Mouse (Mus musculus): ENCODE data around the gene Arhgap30. TPM values are rescaled to one million over a fixed set of nuclear protein-coding genes. Genes with fewer than 3 reads are reported as not detected.

Gene Arhgap30
- polyA plus RNA-seq, 1 experiment from 2014 or later, result 0.78 TPM

- H3K4me2 ChIP-seq, result peak overlapping the region; percentile 59
- H3K36me3 ChIP-seq, result peaks cover 7% of the 10 kb centered on the region; the same call in 1 of the 2 replicates
- no peak for ATAC-seq (ENCODE audit: extremely low read depth, insufficient number of reproducible peaks, low FRiP score, low TSS enrichment)
- H3K27ac ChIP-seq (replicated peaks), result peak overlapping the region; percentile 68
- H3K4me1 ChIP-seq, result peaks cover 28% of the 10 kb centered on the region
- H3K4me3 ChIP-seq, result peak overlapping the region; percentile 25
- no peaks in the 10 kb centered on the region for H3K27me3 ChIP-seq (replicated peaks)
- WGBS, result 25% methylated on average over 10 of the region's 10 CpGs
- H3K9me3 ChIP-seq, result peaks cover 4% of the 10 kb centered on the region
- peak overlapping the region; percentile 66 for H3K9ac ChIP-seq
Measured at GRCm38 (mm10) chr1:171447692-171448091, 58.9 kb downstream of the Arhgap30 start.

- Histone ChIP-seq H3K4me1 (peaks cover 28% of the 10 kb centered on the region), H3K27ac (replicated peaks) (no peak overlapping the region), H3K4me2 (no peak overlapping the region), H3K36me3 (peaks cover 3% of the 10 kb centered on the region; the same call in 1 of the 2 replicates), H3K27me3 (replicated peaks) (no peaks in the 10 kb centered on the region), H3K4me3 (no peak overlapping the region), H3K9ac (no peak overlapping the region), H3K9me3 (no peaks in the 10 kb centered on the region; the same call in 1 of the 2 replicates)
- no peak for ATAC-seq (ENCODE audit: extremely low read depth, insufficient number of reproducible peaks, low FRiP score, low TSS enrichment)
- 58% methylated on average over 11 of the region's 11 CpGs for WGBS
Measured at GRCm38 (mm10) chr1:171450062-171450461, 61.3 kb downstream of the Arhgap30 start.

- no peak overlapping the region for H3K27ac ChIP-seq (replicated peaks)
- H3K4me2 ChIP-seq, result no peak overlapping the region
- no peaks in the 10 kb centered on the region; the same call in 1 of the 2 replicates for H3K9me3 ChIP-seq
- no peak for ATAC-seq (ENCODE audit: extremely low read depth, insufficient number of reproducible peaks, low FRiP score, low TSS enrichment)
- WGBS, result 74% methylated on average over 10 of the region's 10 CpGs
- H3K4me3 ChIP-seq, result no peak overlapping the region
- peaks cover 3% of the 10 kb centered on the region; the same call in 1 of the 2 replicates for H3K36me3 ChIP-seq
- no peaks in the 10 kb centered on the region for H3K27me3 ChIP-seq (replicated peaks)
- no peak overlapping the region for H3K9ac ChIP-seq
- peaks cover 28% of the 10 kb centered on the region for H3K4me1 ChIP-seq
Measured at GRCm38 (mm10) chr1:171451001-171451400, 62.2 kb downstream of the Arhgap30 start.

GRCm38 (mm10) chr1:171452522-171452921 lies 63.8 kb downstream of the Arhgap30 start:
- no peaks in the 10 kb centered on the region for H3K27me3 ChIP-seq (replicated peaks)
- H3K9me3 ChIP-seq, result no peaks in the 10 kb centered on the region
- no peak for ATAC-seq (ENCODE audit: extremely low read depth, insufficient number of reproducible peaks, low FRiP score, low TSS enrichment)
- WGBS, result 58% methylated on average over 5 of the region's 5 CpGs
- H3K4me2 ChIP-seq, result no peak overlapping the region
- H3K4me3 ChIP-seq, result no peak overlapping the region
- H3K9ac ChIP-seq, result no peak overlapping the region
- no peaks in the 10 kb centered on the region; the same call in 1 of the 2 replicates for H3K36me3 ChIP-seq
- no peak overlapping the region for H3K27ac ChIP-seq (replicated peaks)
- H3K4me1 ChIP-seq, result peaks cover 14% of the 10 kb centered on the region

- 80% methylated on average over 5 of the region's 5 CpGs for WGBS
- H3K4me2 ChIP-seq, result no peak overlapping the region
- no peaks in the 10 kb centered on the region; the same call in 1 of the 2 replicates for H3K36me3 ChIP-seq
- no peaks in the 10 kb centered on the region for H3K9me3 ChIP-seq
- no peak overlapping the region for H3K9ac ChIP-seq
- no peak overlapping the region for H3K4me3 ChIP-seq
- no peaks in the 10 kb centered on the region for H3K27me3 ChIP-seq (replicated peaks)
- peaks cover 10% of the 10 kb centered on the region for H3K4me1 ChIP-seq
- no peak overlapping the region for H3K27ac ChIP-seq (replicated peaks)
- no peak for ATAC-seq (ENCODE audit: extremely low read depth, insufficient number of reproducible peaks, low FRiP score, low TSS enrichment)
Measured at GRCm38 (mm10) chr1:171452923-171453322, 64.2 kb downstream of the Arhgap30 start.

- Histone ChIP-seq H3K4me3 (no peak overlapping the region), H3K4me2 (no peak overlapping the region), H3K27ac (replicated peaks) (no peak overlapping the region), H3K4me1 (peaks cover 11% of the 10 kb centered on the region), H3K9ac (no peak overlapping the region), H3K9me3 (no peaks in the 10 kb centered on the region), H3K36me3 (no peaks in the 10 kb centered on the region; the same call in 1 of the 2 replicates), H3K27me3 (replicated peaks) (no peaks in the 10 kb centered on the region)
- ATAC-seq (ENCODE audit: extremely low read depth, insufficient number of reproducible peaks, low FRiP score, low TSS enrichment), result no peak
- WGBS, result 75% methylated on average over 6 of the region's 6 CpGs
Measured at GRCm38 (mm10) chr1:171454926-171455325, 66.2 kb downstream of the Arhgap30 start.

- H3K9ac ChIP-seq, result no peak overlapping the region
- no peaks in the 10 kb centered on the region for H3K9me3 ChIP-seq
- ATAC-seq (ENCODE audit: extremely low read depth, insufficient number of reproducible peaks, low FRiP score, low TSS enrichment), result no peak
- H3K27me3 ChIP-seq (replicated peaks), result no peaks in the 10 kb centered on the region
- no peak overlapping the region for H3K4me2 ChIP-seq
- peaks cover 14% of the 10 kb centered on the region for H3K4me1 ChIP-seq
- H3K27ac ChIP-seq (replicated peaks), result no peak overlapping the region
- H3K4me3 ChIP-seq, result no peak overlapping the region
- H3K36me3 ChIP-seq, result peaks cover 24% of the 10 kb centered on the region
- WGBS, result 86% methylated on average over 1 of the region's 1 CpGs
Measured at GRCm38 (mm10) chr1:171457568-171457967, 68.8 kb downstream of the Arhgap30 start.

GRCm38 (mm10) chr1:171459791-171460190 lies 71.0 kb downstream of the Arhgap30 start:
- 46% methylated on average over 5 of the region's 5 CpGs for WGBS
- no peak for ATAC-seq (ENCODE audit: extremely low read depth, insufficient number of reproducible peaks, low FRiP score, low TSS enrichment)

More at GRCm38 (mm10) chr1:171459791-171460190, 71.0 kb downstream of the Arhgap30 start:
- H3K4me2 ChIP-seq, result peak overlapping the region; percentile 6; the same call in 1 of the 2 replicates
- H3K9me3 ChIP-seq, result no peaks in the 10 kb centered on the region
- peak overlapping the region; percentile 17; the same call in 1 of the 2 replicates for H3K27ac ChIP-seq (replicated peaks)
- no peak overlapping the region for H3K4me3 ChIP-seq
- no peaks in the 10 kb centered on the region for H3K27me3 ChIP-seq (replicated peaks)
- H3K36me3 ChIP-seq, result peaks cover 44% of the 10 kb centered on the region
- H3K9ac ChIP-seq, result no peak overlapping the region
- peaks cover 14% of the 10 kb centered on the region for H3K4me1 ChIP-seq

Other genes with a start within 250 kb of the Arhgap30 start
- 457 and 493 TPM in 2 replicates for gene Sdhc, start 238.4 kb upstream of the Arhgap30 start, polyA plus RNA-seq (2015; fragmentation: Nextera tagmentation; extraction: Ambion mirVana)
- 0.33 and 0.36 TPM in 2 replicates for gene Mpz, start 238.2 kb upstream of the Arhgap30 start, polyA plus RNA-seq (2015; fragmentation: Nextera tagmentation; extraction: Ambion mirVana)
- 38.3 and 39.3 TPM in 2 replicates for gene Pcp4l1, start 192.7 kb upstream of the Arhgap30 start, polyA plus RNA-seq (2015; fragmentation: Nextera tagmentation; extraction: Ambion mirVana)
- 0.25 and 0.36 TPM in 2 replicates for gene Nr1i3, start 175.0 kb upstream of the Arhgap30 start, polyA plus RNA-seq (2015; fragmentation: Nextera tagmentation; extraction: Ambion mirVana)
- gene Tomm40l, start 166.4 kb upstream of the Arhgap30 start, polyA plus RNA-seq (2015; fragmentation: Nextera tagmentation; extraction: Ambion mirVana), result 44.8 and 52.5 TPM in 2 replicates
- 21.9 and 119 TPM in 2 replicates for gene Apoa2, start 163.9 kb upstream of the Arhgap30 start, polyA plus RNA-seq (2015; fragmentation: Nextera tagmentation; extraction: Ambion mirVana)
- 29.5 and 33.1 TPM in 2 replicates for gene Fcer1g, start 154.6 kb upstream of the Arhgap30 start, polyA plus RNA-seq (2015; fragmentation: Nextera tagmentation; extraction: Ambion mirVana)
- gene Adamts4, start 138.5 kb upstream of the Arhgap30 start, polyA plus RNA-seq (2015; fragmentation: Nextera tagmentation; extraction: Ambion mirVana), result 3.5 and 3.6 TPM in 2 replicates
- gene Ndufs2, start 137.6 kb upstream of the Arhgap30 start, polyA plus RNA-seq (2015; fragmentation: Nextera tagmentation; extraction: Ambion mirVana), result 424 and 495 TPM in 2 replicates
- 54.6 and 55.1 TPM in 2 replicates for gene B4galt3, start 118.6 kb upstream of the Arhgap30 start, polyA plus RNA-seq (2015; fragmentation: Nextera tagmentation; extraction: Ambion mirVana)
- gene Ppox, start 107.8 kb upstream of the Arhgap30 start, polyA plus RNA-seq (2015; fragmentation: Nextera tagmentation; extraction: Ambion mirVana), result 36.1 and 42.1 TPM in 2 replicates
- 48.4 and 52.2 TPM in 2 replicates for gene Usp21, start 101.0 kb upstream of the Arhgap30 start, polyA plus RNA-seq (2015; fragmentation: Nextera tagmentation; extraction: Ambion mirVana)
- gene Ufc1, start 93.9 kb upstream of the Arhgap30 start, polyA plus RNA-seq (2015; fragmentation: Nextera tagmentation; extraction: Ambion mirVana), result 77.2 and 89.6 TPM in 2 replicates
- gene Dedd, start 59.8 kb upstream of the Arhgap30 start, polyA plus RNA-seq (2015; fragmentation: Nextera tagmentation; extraction: Ambion mirVana), result 34.6 and 37.6 TPM in 2 replicates
- 34.8 and 36.9 TPM in 2 replicates for gene Nit1, start 43.3 kb upstream of the Arhgap30 start, polyA plus RNA-seq (2015; fragmentation: Nextera tagmentation; extraction: Ambion mirVana)
- gene Pfdn2, start 43.3 kb upstream of the Arhgap30 start, polyA plus RNA-seq (2015; fragmentation: Nextera tagmentation; extraction: Ambion mirVana), result 85.4 and 97.8 TPM in 2 replicates
- 0.65 and 0.76 TPM in 2 replicates for gene Klhdc9, start 28.2 kb upstream of the Arhgap30 start, polyA plus RNA-seq (2015; fragmentation: Nextera tagmentation; extraction: Ambion mirVana)
- 0.23 and 0.27 TPM in 2 replicates for gene Nectin4, start 18.9 kb upstream of the Arhgap30 start, polyA plus RNA-seq (2015; fragmentation: Nextera tagmentation; extraction: Ambion mirVana)
- 52.1 and 53.3 TPM in 2 replicates for gene Usf1, start 22.4 kb downstream of the Arhgap30 start, polyA plus RNA-seq (2015; fragmentation: Nextera tagmentation; extraction: Ambion mirVana)
- gene Tstd1, start 29.9 kb downstream of the Arhgap30 start, polyA plus RNA-seq (2015; fragmentation: Nextera tagmentation; extraction: Ambion mirVana), result 3.1 and 3.6 TPM in 2 replicates
- 61.8 and 66.1 TPM in 2 replicates for gene F11r, start 48.6 kb downstream of the Arhgap30 start, polyA plus RNA-seq (2015; fragmentation: Nextera tagmentation; extraction: Ambion mirVana)
- gene Alyref2, start 114.5 kb downstream of the Arhgap30 start, polyA plus RNA-seq (2015; fragmentation: Nextera tagmentation; extraction: Ambion mirVana), result 12.8 and 15.6 TPM in 2 replicates
- not detected in 2 replicates for gene Itln1, start 146.3 kb downstream of the Arhgap30 start, polyA plus RNA-seq (2015; fragmentation: Nextera tagmentation; extraction: Ambion mirVana)
- gene Cd244a, start 170.2 kb downstream of the Arhgap30 start, polyA plus RNA-seq (2015; fragmentation: Nextera tagmentation; extraction: Ambion mirVana), result 0.11 TPM in 1 of 2 replicates, not detected in the other
- gene Ly9, start 218.5 kb downstream of the Arhgap30 start, polyA plus RNA-seq (2015; fragmentation: Nextera tagmentation; extraction: Ambion mirVana), result 0.11 and 0.13 TPM in 2 replicates